Mouse (Mus musculus) limb, embryonic 10.5 days (tissue): ENCODE results near the gene Atp8a2. TPM values are rescaled to one million over a fixed set of nuclear protein-coding genes. Genes with fewer than 3 reads are reported as not detected.
A peak's percentile ranks its signal among the peaks of the same experiment; 100 is the strongest.

ENCODE experiments used
- DNase-seq: peaks from one replicate; pipeline ENCODE4 v3.0.0-alpha.2; 2017; ENCODE audit warnings: low spot score
- H3K27ac ChIP-seq: fragments of 300-500 bp; sonication (generic); 2 replicates; pipeline ENCODE4 v1.5.1; 2016; ENCODE audit warnings: mild to moderate bottlenecking
- H3K27me3 ChIP-seq: fragments of 300-500 bp; sonication (generic); 2 replicates; pipeline ENCODE4 v1.6.1; 2016; ENCODE audit warnings: low read depth, mild to moderate bottlenecking; ENCODE audit not compliant: poor library complexity, severe bottlenecking
- H3K36me3 ChIP-seq: fragments of 300-500 bp; sonication (generic); 2 replicates; pipeline ENCODE4 v1.6.1; 2016; ENCODE audit warnings: mild to moderate bottlenecking, moderate library complexity
- H3K4me1 ChIP-seq: fragments of 300-500 bp; sonication (generic); 2 replicates; pipeline ENCODE4 v1.6.1; 2016
- H3K4me3 ChIP-seq: fragments of 300-500 bp; sonication (generic); 2 replicates; pipeline ENCODE4 v1.5.1; 2016; ENCODE audit warnings: mild to moderate bottlenecking, moderate library complexity
- H3K9me3 ChIP-seq: fragments of 300-500 bp; sonication (generic); replicated peaks from 2 replicates; pipeline ENCODE4 v1.6.1; 2016; ENCODE audit warnings: mild to moderate bottlenecking
- WGBS: fragments of 180-500 bp; shearing (Covaris S2); methylation state at CpG from one replicate; pipeline ENCODE4 v1.1.7; 2016; 5-methylcytosine and 5-hydroxymethylcytosine counted together
- polyA plus RNA-seq: library from polyadenylated mRNA; unstranded; fragments of >200 nt; fragmentation: Nextera tagmentation; extraction: Ambion mirVana; gene quantifications from 2 replicates; pipeline ENCODE4 v1.2.1, GENCODE M21; 2016

Atp8a2 gene
- polyA plus RNA-seq, 1 experiment from 2014 or later, result 2.8 TPM

DNA sequence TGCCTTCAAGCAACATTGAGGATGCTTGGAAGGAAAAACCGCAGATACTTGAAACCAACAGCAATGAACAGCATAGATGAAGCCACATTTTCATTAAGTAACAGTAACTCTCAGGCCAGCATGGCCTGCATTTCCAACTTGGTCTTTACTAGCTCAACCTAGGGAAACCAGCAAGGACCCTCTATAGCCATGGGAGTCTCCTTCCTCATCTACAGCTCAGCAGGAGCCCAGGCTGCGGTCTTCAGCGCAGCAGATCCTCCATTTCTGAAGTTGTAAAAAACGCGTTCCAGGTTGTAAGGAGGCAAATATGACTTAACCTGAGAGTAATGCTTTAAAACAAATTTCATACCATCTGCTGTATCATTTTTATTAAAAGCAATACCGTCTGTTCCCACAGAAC is 447.0 kb downstream of the Atp8a2 start:
- no peaks in the 10 kb centered on the region for H3K4me1 ChIP-seq
- no peaks in the 10 kb centered on the region for H3K27me3 ChIP-seq
- WGBS, result 87% methylated on average over 6 of the region's 6 CpGs
- no peaks in the 10 kb centered on the region for H3K36me3 ChIP-seq
- H3K9me3 ChIP-seq, result no peaks in the 10 kb centered on the region
- no peak for DNase-seq
- H3K4me3 ChIP-seq, result no peak overlapping the region
- H3K27ac ChIP-seq, result no peak overlapping the region

DNA sequence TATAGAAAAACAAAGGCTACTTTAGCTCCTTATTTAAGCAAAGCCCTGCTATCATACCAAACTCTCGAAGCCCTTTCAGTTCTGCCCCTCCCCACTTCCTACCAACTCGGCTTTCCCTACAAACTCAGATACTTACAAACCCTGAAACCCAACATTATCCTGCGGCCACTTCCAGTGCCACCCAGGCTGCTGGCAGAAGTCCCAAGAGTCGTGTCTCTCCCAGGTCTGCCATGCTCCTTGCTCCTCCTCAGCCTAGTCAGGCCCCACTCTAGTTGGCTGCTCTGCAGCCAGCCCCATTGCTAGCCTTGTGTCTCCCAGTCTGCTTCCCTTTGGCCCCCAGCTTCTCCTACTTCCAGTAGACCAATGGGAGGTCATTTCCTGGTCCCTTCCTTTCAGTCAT is 451.3 kb downstream of the Atp8a2 start:
- no peak overlapping the region for H3K27ac ChIP-seq
- H3K9me3 ChIP-seq, result no peaks in the 10 kb centered on the region
- no peaks in the 10 kb centered on the region for H3K27me3 ChIP-seq
- no peaks in the 10 kb centered on the region for H3K36me3 ChIP-seq
- no peak for DNase-seq
- WGBS, result 78% methylated on average over 4 of the region's 4 CpGs
- H3K4me3 ChIP-seq, result no peak overlapping the region
- H3K4me1 ChIP-seq, result peaks cover 8% of the 10 kb centered on the region

DNA sequence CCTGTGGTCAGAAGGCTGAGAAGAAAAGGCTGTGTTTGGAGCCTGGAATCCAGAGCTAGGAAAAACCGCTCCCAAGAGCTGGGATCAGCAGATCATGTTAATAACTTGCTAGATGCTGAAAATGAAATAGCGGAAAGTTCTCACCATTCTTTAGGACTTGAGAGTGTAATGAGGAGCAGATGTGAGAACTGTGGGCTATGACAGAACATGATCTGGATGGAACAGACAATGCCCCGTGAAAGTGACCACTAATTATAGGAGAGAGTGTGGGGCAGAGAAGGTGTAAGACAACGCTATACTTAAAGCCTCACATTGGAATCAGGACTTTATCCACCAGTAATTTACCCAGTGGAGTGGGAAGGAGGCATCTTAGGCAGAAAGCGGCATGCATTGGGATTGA is 455.2 kb downstream of the Atp8a2 start:
- Histone ChIP-seq H3K9me3 (no peaks in the 10 kb centered on the region), H3K4me3 (no peak overlapping the region), H3K36me3 (no peaks in the 10 kb centered on the region), H3K27ac (peak overlapping the region; percentile 46; the same call in 1 of the 2 replicates), H3K4me1 (peaks cover 37% of the 10 kb centered on the region), H3K27me3 (no peaks in the 10 kb centered on the region)
- no peak for DNase-seq
- 77% methylated on average over 5 of the region's 5 CpGs for WGBS

DNA sequence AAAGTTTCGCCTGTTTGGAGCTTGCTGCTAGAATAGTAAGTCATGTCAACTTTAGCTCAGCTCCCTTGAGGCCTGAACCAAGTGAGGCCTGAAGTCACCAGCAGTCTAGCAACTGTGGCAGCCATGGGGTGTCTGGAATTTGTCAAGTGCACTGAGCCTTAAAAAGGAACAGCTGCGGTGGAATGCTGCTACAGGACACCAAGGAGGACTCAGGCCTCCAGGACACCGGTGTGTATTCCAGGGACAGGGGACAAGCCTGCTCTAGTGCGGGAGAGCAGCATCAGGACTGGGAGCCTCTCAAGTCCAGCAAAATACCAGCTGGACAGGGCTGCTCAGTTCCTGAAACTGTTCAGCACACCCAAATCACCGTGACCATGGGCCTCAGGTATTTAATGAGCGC is 457.5 kb downstream of the Atp8a2 start:
- Histone ChIP-seq H3K27ac (peak overlapping the region; percentile 61; the same call in 1 of the 2 replicates), H3K36me3 (no peaks in the 10 kb centered on the region), H3K27me3 (no peaks in the 10 kb centered on the region), H3K4me3 (no peak overlapping the region), H3K9me3 (no peaks in the 10 kb centered on the region), H3K4me1 (peaks cover 43% of the 10 kb centered on the region)
- WGBS, result 39% methylated on average over 6 of the region's 6 CpGs
- peak; percentile 64 for DNase-seq

DNA sequence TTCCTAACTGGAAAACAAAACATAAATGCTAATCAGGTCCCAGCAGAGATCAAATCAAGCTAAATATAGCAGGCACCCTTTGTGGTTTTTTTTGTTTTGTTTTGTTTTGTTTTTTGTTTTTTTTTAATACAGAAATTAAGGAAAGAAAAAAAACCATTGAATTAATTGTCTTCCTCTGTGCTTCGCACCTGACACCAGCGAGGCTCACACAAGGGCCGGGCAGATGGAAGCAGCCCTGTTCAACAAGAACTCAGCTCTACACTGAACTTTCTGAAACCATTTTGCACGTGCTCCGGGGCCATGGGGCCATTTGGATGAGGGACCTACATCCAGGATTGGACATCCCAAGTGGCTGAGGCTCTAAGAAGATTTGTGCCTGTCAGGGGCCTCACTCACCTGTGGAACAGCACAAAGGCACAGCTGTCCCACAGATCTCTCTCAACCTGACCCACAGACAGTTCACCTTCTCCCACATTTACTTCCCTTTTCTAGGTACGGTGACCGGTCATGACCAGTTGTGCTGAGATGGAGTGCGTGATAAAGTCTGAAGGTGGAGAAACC is 459.2 kb downstream of the Atp8a2 start:
- H3K4me1 ChIP-seq, result peaks cover 43% of the 10 kb centered on the region
- no peaks in the 10 kb centered on the region for H3K36me3 ChIP-seq
- no peaks in the 10 kb centered on the region for H3K9me3 ChIP-seq
- no peak overlapping the region for H3K27ac ChIP-seq
- H3K27me3 ChIP-seq, result no peaks in the 10 kb centered on the region
- no peak overlapping the region for H3K4me3 ChIP-seq
- WGBS, result 73% methylated on average over 8 of the region's 8 CpGs
- DNase-seq, result no peak

DNA sequence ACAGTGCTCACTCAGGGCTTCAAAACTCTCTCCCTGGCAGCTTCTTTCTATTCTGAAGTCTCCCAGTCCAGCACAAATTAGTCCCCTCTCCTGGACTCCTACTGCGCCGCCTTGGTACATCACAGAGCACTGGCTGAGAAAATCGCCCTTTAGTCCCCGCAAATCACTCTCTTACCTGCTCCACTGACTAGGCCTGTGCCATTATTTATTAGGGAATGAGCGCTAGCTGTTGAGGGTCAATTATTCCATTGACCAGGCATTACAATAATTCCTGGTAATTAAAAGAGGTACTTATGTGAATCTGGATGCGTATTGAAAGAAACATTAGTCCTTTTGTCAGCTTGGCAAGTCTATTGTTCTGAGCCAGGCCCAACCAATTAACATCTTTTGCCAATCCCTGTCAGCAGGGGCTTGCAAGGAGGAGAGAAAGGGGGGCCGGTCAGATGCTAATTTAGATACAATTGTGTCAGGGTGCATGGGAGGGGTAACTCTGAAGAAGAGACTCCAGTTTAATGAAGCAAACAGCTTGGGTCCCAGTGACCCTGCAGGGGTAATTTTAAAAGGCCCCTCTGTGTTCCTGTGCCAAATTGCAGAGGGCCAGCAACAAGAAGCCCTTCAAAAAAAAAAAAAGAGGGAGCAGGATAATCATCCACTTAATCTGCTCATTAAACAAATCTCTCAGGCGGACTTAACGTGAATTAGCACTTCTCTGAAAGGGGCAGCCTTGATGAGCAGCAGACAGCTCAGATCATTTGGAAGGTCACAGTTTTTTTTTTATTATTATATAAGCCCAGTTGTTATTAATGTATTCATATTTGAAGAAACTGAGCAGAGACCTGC is 459.9 kb downstream of the Atp8a2 start:
- H3K9me3 ChIP-seq, result no peaks in the 10 kb centered on the region
- H3K4me3 ChIP-seq, result no peak overlapping the region
- H3K4me1 ChIP-seq, result peaks cover 48% of the 10 kb centered on the region
- WGBS, result 13% methylated on average over 9 of the region's 9 CpGs
- no peak overlapping the region for H3K27ac ChIP-seq
- H3K27me3 ChIP-seq, result no peaks in the 10 kb centered on the region
- no peak for DNase-seq
- no peaks in the 10 kb centered on the region for H3K36me3 ChIP-seq

DNA sequence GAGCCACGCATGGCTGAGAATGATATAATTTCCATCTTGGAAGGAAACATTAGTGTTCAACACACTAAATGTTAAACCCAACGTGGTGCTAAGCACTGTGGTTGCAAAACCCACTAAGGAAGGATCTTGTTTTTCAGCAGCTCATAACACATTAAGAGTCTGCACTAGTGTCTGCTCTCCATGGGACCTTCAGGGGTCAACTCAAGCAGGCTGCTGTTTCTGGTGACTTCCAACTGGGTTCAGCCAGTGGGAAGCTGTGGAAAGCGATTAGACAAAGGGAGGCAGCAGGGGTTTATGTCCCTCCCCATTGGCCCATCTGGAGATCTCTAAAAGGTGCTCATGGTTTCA is 467.0 kb downstream of the Atp8a2 start:
- Histone ChIP-seq H3K27me3 (no peaks in the 10 kb centered on the region), H3K9me3 (no peaks in the 10 kb centered on the region), H3K36me3 (no peaks in the 10 kb centered on the region), H3K4me1 (peaks cover 15% of the 10 kb centered on the region), H3K4me3 (no peak overlapping the region), H3K27ac (no peak overlapping the region)
- DNase-seq, result no peak
- 70% methylated on average over 3 of the region's 3 CpGs for WGBS

DNA sequence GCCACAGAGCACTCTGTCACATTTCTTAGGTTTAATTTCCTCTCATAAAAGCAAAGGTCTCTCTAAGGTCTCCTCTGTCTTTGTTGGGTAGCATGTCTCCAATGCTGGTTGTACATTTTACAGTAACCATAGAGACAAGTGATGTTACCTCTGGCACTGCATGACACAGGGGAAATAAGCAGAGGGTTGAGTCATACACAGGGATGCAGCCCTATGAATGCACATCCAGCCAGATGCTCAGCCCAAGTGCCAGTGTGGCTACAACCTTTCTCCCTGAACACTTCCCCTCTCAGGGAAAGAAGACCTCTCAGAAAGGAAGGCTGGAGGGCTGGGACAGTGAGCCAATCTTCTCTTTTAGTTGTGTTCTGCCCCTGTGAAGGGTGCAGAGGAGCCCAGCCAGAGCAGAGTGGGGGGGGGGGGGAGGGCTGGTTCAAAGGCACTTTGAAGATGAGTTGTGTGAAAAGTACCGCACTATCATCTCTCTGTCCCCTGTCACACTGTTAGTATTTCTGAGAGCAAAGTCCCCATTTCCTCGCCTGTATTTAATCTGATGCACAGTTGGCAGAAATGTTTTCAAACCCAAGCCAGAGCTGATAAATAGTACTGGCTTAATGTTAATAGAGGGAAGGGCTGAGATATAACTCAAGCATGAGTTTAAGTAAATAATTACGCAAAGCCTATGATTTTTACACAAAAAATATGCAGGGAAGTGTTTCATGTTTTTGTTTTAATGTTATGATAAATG is 467.5 kb downstream of the Atp8a2 start:
- H3K36me3 ChIP-seq, result no peaks in the 10 kb centered on the region
- H3K27ac ChIP-seq, result no peak overlapping the region
- WGBS, result 74% methylated on average over 3 of the region's 3 CpGs
- DNase-seq, result no peak
- no peaks in the 10 kb centered on the region for H3K27me3 ChIP-seq
- H3K4me1 ChIP-seq, result peaks cover 15% of the 10 kb centered on the region
- H3K9me3 ChIP-seq, result no peaks in the 10 kb centered on the region
- H3K4me3 ChIP-seq, result no peak overlapping the region

DNA sequence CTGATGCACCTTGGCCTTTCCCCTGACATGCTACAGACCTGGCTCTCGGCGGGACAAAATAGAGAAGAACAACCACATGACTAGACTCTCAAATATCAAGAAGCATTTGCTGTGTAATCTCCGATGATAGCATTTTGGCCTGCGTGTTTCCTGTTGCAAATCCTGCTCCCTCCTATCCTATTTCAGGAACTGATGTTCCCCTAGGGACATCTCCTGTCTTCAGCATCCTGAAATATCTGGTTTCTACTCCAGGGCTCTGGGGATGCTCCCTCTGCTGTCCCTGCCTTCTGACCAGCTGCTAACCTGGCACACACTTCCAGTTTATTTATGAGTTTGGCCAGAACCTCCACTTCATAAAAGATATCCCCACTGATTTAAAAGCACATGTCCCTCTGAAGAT is 470.0 kb downstream of the Atp8a2 start:
- Histone ChIP-seq H3K4me1 (peaks cover 19% of the 10 kb centered on the region), H3K36me3 (no peaks in the 10 kb centered on the region), H3K27me3 (no peaks in the 10 kb centered on the region), H3K27ac (no peak overlapping the region), H3K4me3 (no peak overlapping the region), H3K9me3 (no peaks in the 10 kb centered on the region)
- DNase-seq, result no peak
- WGBS, result 80% methylated on average over 4 of the region's 4 CpGs

DNA sequence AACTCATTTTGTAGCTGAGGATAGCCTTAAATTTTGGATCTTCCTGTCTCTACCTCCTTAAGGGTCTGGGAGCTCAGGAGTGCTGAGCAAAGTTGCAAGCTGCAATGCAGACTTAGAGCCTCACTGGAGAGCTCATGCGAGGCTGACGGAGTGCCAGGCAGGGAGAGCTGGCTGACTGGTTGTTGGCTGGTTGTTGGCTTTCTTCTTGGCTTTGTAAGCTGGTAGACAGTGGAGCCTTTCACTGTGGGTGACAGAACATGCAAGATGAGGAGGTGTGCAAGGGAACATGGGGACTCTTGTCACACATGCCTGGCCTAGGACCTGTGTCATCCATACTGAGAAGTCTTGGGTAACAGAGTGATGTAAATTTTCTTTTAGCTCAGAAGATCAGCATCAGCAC is 473.8 kb downstream of the Atp8a2 start:
- 81% methylated on average over 2 of the region's 2 CpGs for WGBS
- H3K36me3 ChIP-seq, result no peaks in the 10 kb centered on the region
- 0 out of 2 replicates have a peak overlapping the region, but pooled peaks have one; percentile 25 for H3K27ac ChIP-seq
- DNase-seq, result no peak
- peaks cover 18% of the 10 kb centered on the region for H3K4me1 ChIP-seq
- no peak overlapping the region for H3K4me3 ChIP-seq
- H3K27me3 ChIP-seq, result no peaks in the 10 kb centered on the region
- H3K9me3 ChIP-seq, result no peaks in the 10 kb centered on the region

DNA sequence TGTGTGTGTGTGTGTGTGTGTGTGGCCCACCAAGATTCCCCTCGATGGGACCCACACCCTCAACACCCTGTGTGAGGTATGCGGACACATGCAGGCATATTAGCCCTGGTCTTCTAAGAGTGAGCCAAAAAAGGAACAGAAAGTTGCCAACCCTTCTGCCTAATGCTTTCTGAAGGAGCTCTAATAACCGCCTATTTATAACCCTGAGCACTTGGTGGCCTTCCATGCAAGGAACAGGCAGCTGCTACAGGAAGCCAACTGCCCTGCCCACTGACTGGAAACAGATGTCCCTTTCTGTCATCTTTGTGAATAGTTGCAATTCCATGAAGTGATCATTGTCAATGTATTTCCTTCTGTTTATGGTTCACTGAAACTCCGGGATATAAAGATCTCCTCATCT is 475.0 kb downstream of the Atp8a2 start:
- H3K36me3 ChIP-seq, result no peaks in the 10 kb centered on the region
- H3K27me3 ChIP-seq, result no peaks in the 10 kb centered on the region
- 71% methylated on average over 4 of the region's 4 CpGs for WGBS
- DNase-seq, result no peak
- H3K4me1 ChIP-seq, result peaks cover 18% of the 10 kb centered on the region
- H3K27ac ChIP-seq, result 0 out of 2 replicates have a peak overlapping the region, but pooled peaks have one; percentile 19
- no peak overlapping the region for H3K4me3 ChIP-seq
- H3K9me3 ChIP-seq, result no peaks in the 10 kb centered on the region

DNA sequence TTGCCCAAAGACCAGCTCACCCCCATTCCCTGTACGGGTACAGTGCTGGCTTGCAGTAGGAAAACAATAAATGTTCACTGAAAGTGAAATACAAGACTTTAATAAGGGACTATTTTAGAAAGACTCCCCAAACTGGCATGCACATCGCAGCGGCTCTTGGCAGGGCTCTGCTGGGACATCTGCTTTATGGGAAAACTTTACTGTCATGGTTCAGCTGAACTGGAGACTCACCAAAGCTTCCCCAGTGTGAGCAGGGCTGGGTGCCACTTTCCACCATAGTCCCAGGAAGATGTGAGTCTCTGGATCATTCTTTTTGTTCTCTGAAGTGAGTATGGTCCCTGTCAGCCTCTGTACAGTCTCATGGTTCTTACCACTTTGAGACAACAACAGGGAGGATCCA is 475.6 kb downstream of the Atp8a2 start:
- Histone ChIP-seq H3K27me3 (no peaks in the 10 kb centered on the region), H3K4me1 (peaks cover 18% of the 10 kb centered on the region), H3K36me3 (no peaks in the 10 kb centered on the region), H3K4me3 (no peak overlapping the region), H3K27ac (peak overlapping the region; percentile 19; the same call in 1 of the 2 replicates), H3K9me3 (no peaks in the 10 kb centered on the region)
- no peak for DNase-seq
- 93% methylated on average over 3 of the region's 3 CpGs for WGBS

DNA sequence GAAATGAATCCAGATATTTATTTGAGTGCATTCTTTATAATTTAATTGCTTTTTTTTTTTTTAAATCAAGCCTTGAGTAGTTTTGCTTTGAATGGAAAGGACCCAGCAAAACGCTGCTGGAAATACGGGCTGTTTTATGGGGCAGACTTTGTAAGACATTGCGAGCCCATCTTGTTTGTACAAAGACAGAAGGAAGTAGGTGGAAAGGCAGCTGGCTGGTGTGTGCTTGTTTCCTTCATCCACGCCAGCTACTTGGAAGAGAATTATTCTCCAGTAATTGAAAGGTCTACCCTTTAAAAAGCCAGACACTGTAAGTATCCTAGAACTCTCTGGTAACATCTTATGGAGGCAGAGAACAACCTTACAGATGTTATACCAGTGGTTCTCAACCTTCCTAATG is 476.6 kb downstream of the Atp8a2 start:
- Histone ChIP-seq H3K27me3 (no peaks in the 10 kb centered on the region), H3K4me3 (no peak overlapping the region), H3K9me3 (no peaks in the 10 kb centered on the region), H3K36me3 (no peaks in the 10 kb centered on the region), H3K27ac (no peak overlapping the region), H3K4me1 (peaks cover 23% of the 10 kb centered on the region)
- WGBS, result 95% methylated on average over 4 of the region's 4 CpGs
- no peak for DNase-seq
